Mouse (Mus musculus): ENCODE measurements at regions not wholly inside any gene's neighbourhood (a gene's known extent, or its start where the extent isn't known, plus 50 kb on each side); places are given as distances from the start of the nearest gene placed in this dataset.

DNA sequence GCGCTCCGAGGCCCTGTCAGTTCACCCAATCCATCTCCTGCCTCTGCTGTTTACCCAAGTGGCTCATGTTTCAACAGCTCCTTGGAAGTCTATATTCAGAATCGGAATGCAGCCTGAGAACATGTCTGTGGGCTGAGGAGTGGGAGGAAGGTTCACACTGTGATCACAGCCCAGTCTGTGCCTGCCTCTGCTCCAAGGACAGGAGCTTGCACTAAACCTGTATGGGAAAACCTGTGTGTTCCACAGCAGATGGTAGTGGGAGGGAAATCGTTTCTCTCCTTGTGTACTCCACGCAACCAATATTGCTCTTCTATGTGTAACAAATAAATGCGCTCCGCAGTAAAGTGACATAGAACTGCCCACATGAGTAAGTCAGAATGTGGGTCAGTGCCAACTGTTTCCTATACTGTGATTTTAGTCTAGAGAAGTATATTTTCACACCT lies 514.0 kb upstream of the Epha7 start:
- peak; percentile 44 to 76 for DNase-seq (ENCODE audit: low spot score in 2 of 2)

DNA sequence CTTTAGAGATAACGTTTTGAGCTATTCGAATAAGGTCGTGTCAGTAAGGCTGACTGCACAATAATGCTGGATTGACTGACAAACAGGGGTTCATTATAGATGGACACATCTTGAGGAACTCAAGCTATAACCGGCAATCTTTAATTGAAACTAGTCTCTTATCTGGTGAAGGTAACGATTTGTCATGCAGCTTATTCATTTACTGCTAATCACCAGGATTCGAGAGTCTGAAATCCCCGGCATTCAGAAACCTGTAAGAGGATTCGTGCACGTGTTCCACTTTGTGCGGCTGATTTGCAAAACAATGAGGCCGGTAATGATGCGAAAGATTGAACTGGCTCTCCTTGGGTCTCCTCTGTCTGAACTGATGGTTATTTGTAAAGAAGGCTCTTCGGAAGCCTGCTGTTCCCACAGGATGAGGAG lies 512.9 kb upstream of the Epha7 start:
- no peak for DNase-seq (ENCODE audit: low spot score in 2 of 2)

DNA sequence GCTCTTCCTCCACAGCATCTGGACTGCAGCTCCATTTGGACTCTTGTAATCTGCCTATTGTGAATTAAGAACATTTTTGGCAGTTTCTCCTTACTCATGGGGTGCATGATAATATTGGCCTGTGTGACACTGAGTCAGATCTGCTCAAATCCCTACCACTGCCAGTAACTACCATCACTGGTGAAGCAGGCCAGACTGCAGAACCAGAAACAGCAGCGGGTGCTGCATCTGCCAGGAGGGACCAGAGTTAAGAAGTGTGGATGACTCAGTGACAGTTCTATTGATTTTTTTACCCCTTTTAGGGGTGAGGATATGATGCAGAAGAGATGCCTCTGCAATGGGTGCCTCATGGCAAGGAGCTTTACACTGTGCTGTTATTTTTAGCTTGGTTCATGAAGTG lies 511.2 kb upstream of the Epha7 start:
- peak in 1 of 2 experiments; percentile 8 for DNase-seq (ENCODE audit: low spot score in 2 of 2)

DNA sequence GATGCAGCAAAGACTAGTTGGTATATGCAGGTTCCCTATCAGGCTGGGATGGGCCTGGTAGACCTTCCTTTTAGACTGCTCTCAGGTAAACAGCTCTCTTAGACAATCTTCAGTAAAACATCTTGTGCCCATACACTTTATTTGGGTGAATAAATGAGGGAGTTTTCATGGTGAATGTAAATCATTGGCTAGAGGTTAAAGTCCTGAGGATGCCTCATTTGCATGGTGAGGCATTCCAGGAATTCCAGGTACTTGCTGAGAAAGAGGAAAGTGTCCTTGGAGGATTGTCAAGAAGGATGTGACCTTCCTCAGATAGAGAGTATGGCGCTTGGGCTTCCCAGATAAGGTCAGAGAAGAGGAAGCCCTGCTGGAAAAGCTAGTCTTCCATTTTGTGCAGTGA lies 481.9 kb upstream of the Epha7 start:
- DNase-seq (ENCODE audit: low spot score in 2 of 2), result no peak

DNA sequence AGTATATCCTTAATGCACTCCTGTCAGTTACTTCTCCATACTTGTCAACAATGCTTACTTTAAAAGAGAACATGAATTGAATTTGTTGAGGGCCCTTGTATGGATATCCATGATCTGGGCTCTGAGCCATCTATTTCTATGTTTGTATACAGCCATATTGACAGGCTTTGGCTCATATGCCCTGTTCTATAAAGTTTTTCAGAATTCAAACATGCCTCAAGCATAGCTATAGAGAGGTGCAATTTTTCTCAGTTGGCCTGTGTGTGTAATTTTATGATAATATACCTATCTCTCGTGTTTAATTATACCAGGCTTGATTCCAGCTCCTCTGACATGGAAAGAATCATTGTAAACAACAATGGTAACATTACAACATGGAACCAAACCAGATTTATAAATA lies 448.4 kb upstream of the Epha7 start:
- DNase-seq (ENCODE audit: low spot score in 2 of 2), result no peak

DNA sequence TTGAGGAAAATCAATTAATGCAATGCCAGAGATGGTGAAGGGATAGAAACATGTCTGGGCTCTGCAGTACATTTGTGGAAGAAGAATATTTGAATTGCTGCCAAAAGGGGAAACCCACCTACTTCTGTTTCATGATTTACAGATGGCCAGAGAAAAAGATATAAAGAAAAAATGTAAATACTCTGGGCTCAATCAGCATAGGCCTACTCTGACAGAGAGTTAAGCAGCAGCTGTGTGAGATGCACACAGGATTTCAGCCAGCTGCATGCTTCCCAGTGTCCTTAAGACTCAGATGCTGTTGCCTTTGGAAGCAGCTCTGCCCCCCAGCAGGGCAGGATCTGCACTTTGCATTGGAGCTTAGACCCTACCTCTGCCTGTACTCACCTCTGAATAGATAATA lies 435.8 kb upstream of the Epha7 start:
- DNase-seq (ENCODE audit: low spot score in 2 of 2), result no peak

DNA sequence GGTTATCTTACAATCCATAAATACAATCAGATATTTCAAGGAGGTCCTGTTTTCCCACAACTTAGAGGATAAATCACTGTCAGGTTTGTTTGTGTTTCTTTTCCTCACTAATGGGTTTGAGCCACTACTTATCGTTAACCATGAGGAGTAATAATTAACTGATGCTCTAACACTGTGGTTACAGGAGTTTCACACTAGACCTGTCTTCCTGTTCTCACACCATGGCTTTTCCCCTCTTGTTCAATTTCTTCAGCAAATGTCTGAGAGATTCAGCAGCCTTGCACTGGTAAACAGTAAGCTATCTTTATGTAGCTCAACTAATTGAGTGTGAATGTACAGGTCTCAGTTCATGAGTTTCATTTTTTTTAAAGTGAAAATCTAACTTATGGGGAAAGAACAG lies 434.3 kb upstream of the Epha7 start:
- no peak for DNase-seq (ENCODE audit: low spot score in 2 of 2)

DNA sequence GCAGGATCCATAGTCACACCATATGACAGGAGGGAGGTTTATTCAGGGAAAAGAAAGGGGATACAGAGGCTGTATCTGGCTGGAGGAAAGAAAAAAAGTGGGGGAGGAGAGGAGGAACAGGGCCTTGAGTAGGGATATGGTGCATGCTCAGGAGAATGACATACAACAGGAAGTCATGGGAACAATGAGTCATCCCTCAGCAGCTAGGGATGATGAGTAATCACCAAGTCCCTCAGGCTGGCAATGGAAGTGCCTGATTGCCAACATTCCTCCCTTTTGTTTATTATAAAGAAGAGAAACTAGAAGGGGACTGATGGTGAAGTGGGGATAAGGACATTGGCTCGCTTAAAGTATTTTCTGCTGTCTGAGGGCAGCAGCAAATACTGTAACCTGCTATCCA lies 388.6 kb upstream of the Epha7 start:
- DNase-seq (ENCODE audit: low spot score in 2 of 2), result no peak

DNA sequence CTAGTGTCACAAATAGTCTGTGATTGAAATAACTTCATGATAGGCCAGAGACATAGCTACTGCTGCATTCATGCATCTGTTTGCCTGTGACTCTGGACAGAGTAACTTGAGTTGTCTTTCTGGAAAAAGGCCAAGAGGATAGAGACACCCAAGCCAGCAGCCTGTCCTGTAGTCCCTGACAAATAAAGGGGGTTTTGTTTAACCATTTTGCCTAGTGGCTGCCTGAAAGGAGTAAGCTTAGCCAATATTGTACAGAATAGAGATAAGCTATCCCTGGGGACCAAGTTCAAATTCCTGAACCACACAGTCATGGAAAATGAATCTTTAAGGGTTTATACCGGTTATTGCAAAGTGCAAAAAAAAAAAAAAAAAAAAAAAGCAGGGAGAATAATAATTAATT lies 372.8 kb upstream of the Epha7 start:
- no peak for DNase-seq (ENCODE audit: low spot score in 2 of 2)

DNA sequence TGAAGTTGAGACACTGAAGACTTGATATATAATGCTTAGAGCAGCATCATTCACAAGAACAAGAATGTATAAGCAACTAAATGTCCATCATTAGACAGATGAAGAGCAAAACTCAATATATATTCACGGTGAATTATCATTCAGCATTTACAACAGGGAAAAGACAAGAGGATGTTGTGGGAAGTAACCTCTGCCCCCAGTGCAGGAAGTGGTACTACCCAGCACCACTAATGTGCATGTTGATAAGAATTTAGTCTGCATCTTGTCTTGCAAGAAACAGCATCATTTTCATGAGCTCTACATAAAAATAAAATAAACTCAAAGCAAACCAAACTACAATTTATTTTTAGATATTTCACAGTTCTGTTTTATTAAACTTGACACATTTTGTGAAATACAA lies 359.8 kb upstream of the Epha7 start:
- no peak for DNase-seq (ENCODE audit: low spot score in 2 of 2)

DNA sequence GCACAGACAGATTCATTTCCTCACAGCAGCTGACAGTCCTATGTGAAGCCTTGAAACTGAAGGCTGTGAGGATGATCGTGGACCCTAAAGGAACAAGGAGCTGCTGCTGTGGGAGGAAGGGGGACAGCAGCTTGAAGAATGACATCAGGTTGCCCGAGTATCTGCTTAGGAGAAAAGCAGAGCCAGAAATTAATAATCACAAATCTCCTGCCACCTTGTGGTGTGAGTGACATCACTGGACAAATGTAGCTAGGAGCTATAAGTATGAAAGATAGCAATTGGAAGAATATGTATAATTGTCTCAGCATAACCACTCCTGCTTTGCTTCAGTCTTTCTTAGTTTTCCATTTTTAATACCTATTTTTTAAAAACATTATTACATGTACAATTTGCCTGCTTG lies 356.6 kb upstream of the Epha7 start:
- DNase-seq (ENCODE audit: low spot score in 2 of 2), result no peak

Data from frontal cortex, postnatal 10 days (tissue).